Mouse (Mus musculus) hindbrain, embryonic 11.5 days (tissue): ENCODE results near the gene Faap100. TPM values are rescaled to one million over a fixed set of nuclear protein-coding genes. Genes with fewer than 3 reads are reported as not detected.

Experiments
- ATAC-seq: fragments of 200-750 bp; cut with Nextera tagmentation; 2 replicates; pipeline ENCODE4 v1.8.0; 2017; ENCODE audit warnings: mild to moderate bottlenecking, moderate TSS enrichment, moderate library complexity; ENCODE audit not compliant: low FRiP score
- DNase-seq: peaks from one replicate; pipeline ENCODE4 v3.0.0-alpha.2; 2015; ENCODE audit warnings: low spot score
- H3K27ac ChIP-seq: fragments of 300-500 bp; sonication (generic); 2 replicates; pipeline ENCODE4 v1.5.1; 2014; ENCODE audit warnings: mild to moderate bottlenecking, low read depth, low read length
- H3K27me3 ChIP-seq: fragments of 300-500 bp; sonication (generic); 2 replicates; pipeline ENCODE4 v1.6.1; 2014; ENCODE audit warnings: mild to moderate bottlenecking, low read length, moderate library complexity, mixed read lengths; ENCODE audit not compliant: control insufficient read depth, insufficient read depth
- H3K36me3 ChIP-seq: fragments of 300-500 bp; sonication (generic); 2 replicates; pipeline ENCODE4 v1.6.1; 2014; ENCODE audit warnings: mild to moderate bottlenecking, low read length, moderate library complexity, mixed read lengths; ENCODE audit not compliant: control insufficient read depth, insufficient read depth
- H3K4me1 ChIP-seq: fragments of 300-500 bp; sonication (generic); replicated peaks from 2 replicates; pipeline ENCODE4 v1.6.1; 2014; ENCODE audit warnings: low read length, mixed read lengths; ENCODE audit not compliant: control insufficient read depth, insufficient read depth
- H3K4me2 ChIP-seq: fragments of 300-500 bp; sonication (generic); replicated peaks from 2 replicates; pipeline ENCODE4 v1.6.1; 2014; ENCODE audit warnings: mild to moderate bottlenecking, low read depth, low read length
- H3K4me3 ChIP-seq: fragments of 300-500 bp; sonication (generic); 2 replicates; pipeline ENCODE4 v1.5.1; 2014; ENCODE audit warnings: low read depth, low read length
- H3K9ac ChIP-seq: fragments of 300-500 bp; sonication (generic); 2 replicates; pipeline ENCODE4 v1.6.1; 2014; ENCODE audit warnings: low read depth, low read length
- H3K9me3 ChIP-seq: fragments of 300-500 bp; sonication (generic); 2 replicates; pipeline ENCODE4 v1.6.1; 2016; ENCODE audit warnings: low read length; ENCODE audit not compliant: control insufficient read depth
- WGBS: fragments of 180-500 bp; shearing (Covaris S2); extraction: QIAGEN DNeasy Blood & Tissue Kit; methylation state at CpG from one replicate; pipeline ENCODE4 v1.1.7; 2014; 5-methylcytosine and 5-hydroxymethylcytosine counted together
- polyA plus RNA-seq: library from polyadenylated mRNA; unstranded; fragments of >200 nt; fragmentation: Nextera tagmentation; extraction: Ambion mirVana; gene quantifications from 2 replicates; pipeline ENCODE4 v1.2.1, GENCODE M21; 2014

The Faap100 gene
- polyA plus RNA-seq, 1 experiment from 2014 or later, result 27.8 TPM

GRCm38 (mm10) chr11:120345067-120345681, 33.4 kb downstream of the Faap100 start:
- Histone ChIP-seq H3K36me3 (0 out of 2 replicates have a peak, but pooled peaks cover 6% of the 10 kb centered on the region), H3K9me3 (no peaks in the 10 kb centered on the region), H3K9ac (no peak overlapping the region), H3K27ac (no peak overlapping the region), H3K27me3 (no peaks in the 10 kb centered on the region), H3K4me1 (peaks cover 3% of the 10 kb centered on the region; the same call in 1 of the 2 replicates), H3K4me3 (peak overlapping the region; percentile 6; the same call in 1 of the 2 replicates), H3K4me2 (peak overlapping the region; percentile 15)
- WGBS, result 35% methylated on average over 1 of the region's 1 CpGs
- DNase-seq (peak; percentile 54), ATAC-seq (no peak)

- Histone ChIP-seq H3K36me3 (0 out of 2 replicates have a peak, but pooled peaks cover 6% of the 10 kb centered on the region), H3K27me3 (no peaks in the 10 kb centered on the region), H3K27ac (no peak overlapping the region), H3K9me3 (no peaks in the 10 kb centered on the region), H3K4me3 (no peak overlapping the region), H3K4me1 (peaks cover under 1% of the 10 kb centered on the region; the same call in 1 of the 2 replicates), H3K9ac (no peak overlapping the region), H3K4me2 (no peak overlapping the region)
- WGBS, result 63% methylated on average over 5 of the region's 5 CpGs
- peak; percentile 49 for DNase-seq
- ATAC-seq, result no peak
Measured at GRCm38 (mm10) chr11:120344310-120344920, 34.1 kb downstream of the Faap100 start.

GRCm38 (mm10) chr11:120343519-120344309, 34.9 kb downstream of the Faap100 start:
- no peak overlapping the region for H3K4me2 ChIP-seq
- H3K27me3 ChIP-seq, result no peaks in the 10 kb centered on the region
- 81% methylated on average over 5 of the region's 5 CpGs for WGBS
- no peak overlapping the region for H3K4me3 ChIP-seq
- H3K27ac ChIP-seq, result no peak overlapping the region
- H3K9ac ChIP-seq, result no peak overlapping the region
- H3K9me3 ChIP-seq, result no peaks in the 10 kb centered on the region
- H3K4me1 ChIP-seq, result no peaks in the 10 kb centered on the region
- ATAC-seq (no peak), DNase-seq (peak; percentile 53)
- 0 out of 2 replicates have a peak, but pooled peaks cover 6% of the 10 kb centered on the region for H3K36me3 ChIP-seq

- Histone ChIP-seq H3K27ac (no peak overlapping the region), H3K4me3 (no peak overlapping the region), H3K4me2 (no peak overlapping the region), H3K9ac (no peak overlapping the region), H3K9me3 (no peaks in the 10 kb centered on the region), H3K27me3 (no peaks in the 10 kb centered on the region), H3K4me1 (no peaks in the 10 kb centered on the region), H3K36me3 (0 out of 2 replicates have a peak, but pooled peaks cover 6% of the 10 kb centered on the region)
- 91% methylated on average over 5 of the region's 5 CpGs for WGBS
- DNase-seq (no peak), ATAC-seq (no peak)
Measured at GRCm38 (mm10) chr11:120342656-120343160, 35.9 kb downstream of the Faap100 start.

- Histone ChIP-seq H3K9ac (no peak overlapping the region), H3K4me2 (no peak overlapping the region), H3K9me3 (no peaks in the 10 kb centered on the region), H3K36me3 (0 out of 2 replicates have a peak, but pooled peaks cover 6% of the 10 kb centered on the region), H3K4me3 (no peak overlapping the region), H3K27me3 (no peaks in the 10 kb centered on the region), H3K27ac (no peak overlapping the region), H3K4me1 (no peaks in the 10 kb centered on the region)
- ATAC-seq (no peak), DNase-seq (no peak)
- WGBS, result 90% methylated on average over 4 of the region's 4 CpGs
Measured at GRCm38 (mm10) chr11:120341661-120342060, 36.9 kb downstream of the Faap100 start.

- H3K36me3 ChIP-seq, result 0 out of 2 replicates have a peak, but pooled peaks cover under 1% of the 10 kb centered on the region
- H3K9me3 ChIP-seq, result no peaks in the 10 kb centered on the region
- H3K9ac ChIP-seq, result no peak overlapping the region
- no peak overlapping the region for H3K4me2 ChIP-seq
- no peak overlapping the region for H3K4me3 ChIP-seq
- WGBS, result 85% methylated on average over 10 of the region's 10 CpGs
- H3K27ac ChIP-seq, result no peak overlapping the region
- DNase-seq, result no peak
- no peaks in the 10 kb centered on the region for H3K27me3 ChIP-seq
- no peak for ATAC-seq
- H3K4me1 ChIP-seq, result no peaks in the 10 kb centered on the region
Measured at GRCm38 (mm10) chr11:120339978-120340513, 38.5 kb downstream of the Faap100 start.

GRCm38 (mm10) chr11:120338786-120339185, 39.8 kb downstream of the Faap100 start:
- Histone ChIP-seq H3K4me3 (no peak overlapping the region), H3K4me1 (no peaks in the 10 kb centered on the region), H3K27ac (no peak overlapping the region), H3K9me3 (no peaks in the 10 kb centered on the region), H3K36me3 (no peaks in the 10 kb centered on the region), H3K9ac (no peak overlapping the region), H3K27me3 (no peaks in the 10 kb centered on the region), H3K4me2 (no peak overlapping the region)
- DNase-seq (no peak), ATAC-seq (no peak)
- WGBS, result 74% methylated on average over 3 of the region's 3 CpGs

GRCm38 (mm10) chr11:120337447-120337846, 41.1 kb downstream of the Faap100 start:
- no peaks in the 10 kb centered on the region for H3K27me3 ChIP-seq
- no peak overlapping the region for H3K9ac ChIP-seq
- no peak for DNase-seq
- no peak overlapping the region for H3K4me3 ChIP-seq
- H3K4me2 ChIP-seq, result no peak overlapping the region
- no peak overlapping the region for H3K27ac ChIP-seq
- H3K36me3 ChIP-seq, result no peaks in the 10 kb centered on the region
- H3K9me3 ChIP-seq, result no peaks in the 10 kb centered on the region
- H3K4me1 ChIP-seq, result no peaks in the 10 kb centered on the region
- WGBS, result 41% methylated on average over 2 of the region's 2 CpGs
- no peak for ATAC-seq
